47 mouse cellular contexts compared by ENCODE assay signal in the genomic region with DNA sequence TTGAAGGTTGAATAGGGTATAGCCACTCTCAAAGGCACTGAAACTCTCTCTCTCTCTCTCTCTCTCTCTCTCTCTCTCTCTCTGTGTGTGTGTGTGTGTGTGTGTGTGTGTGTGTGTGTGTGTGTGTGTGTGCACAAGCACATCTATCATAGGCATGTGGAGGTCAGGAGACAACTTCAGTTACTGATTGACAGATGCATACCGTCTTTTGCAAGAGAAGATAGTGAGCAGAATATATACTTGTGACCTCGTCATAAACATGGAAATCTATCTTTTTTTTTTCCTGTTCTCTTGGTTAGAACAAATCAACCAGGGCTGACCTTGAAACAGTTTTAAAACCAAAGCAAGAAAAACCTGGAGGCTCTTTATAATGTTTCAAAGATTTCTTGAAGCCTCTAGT. TPM values are rescaled to one million over a fixed set of nuclear protein-coding genes. Genes with fewer than 3 reads are reported as not detected.
"Had no signal": no experiment of that assay in that cellular context is flagged by ENCODE, and none has a peak within 500 bp of the region (broad histone marks: within the 10 kb centered on the region; RNA-seq: fewer than 3 reads in every experiment).

No protein-coding gene starts in this region.

- H3K4me2 ChIP-seq: heart, embryonic 11.5 days; heart, embryonic 12.5 days; heart, embryonic 13.5 days; heart, embryonic 15.5 days; hindbrain, embryonic 12.5 days; hindbrain, embryonic 13.5 days; hindbrain, embryonic 14.5 days; hindbrain, embryonic 15.5 days; kidney, embryonic 15.5 days had no signal

- H3K9me3 ChIP-seq: heart, embryonic 10.5 days; heart, embryonic 12.5 days; heart, embryonic 13.5 days; heart, embryonic 15.5 days; hindbrain, embryonic 10.5 days; hindbrain, embryonic 12.5 days; hindbrain, embryonic 13.5 days; hindbrain, embryonic 15.5 days; kidney, embryonic 15.5 days had no signal

- DNase-seq: heart, postnatal 14 days; heart, postnatal 36 days; heart, postnatal 4 days; kidney, adult 11 months; kidney, adult 18-20 months; kidney, adult 2 months; kidney, adult 8-10 months; kidney, adult 9 months; kidney, postnatal 10 days; kidney, postnatal 14 days; kidney, postnatal 25 days; kidney, postnatal 36 days; kidney, postnatal 4 days; layer of hippocampus, adult 9-11 months; layer of hippocampus, postnatal 36 days had no signal

- H3K27me3 ChIP-seq: heart, embryonic 12.5 days; heart, embryonic 13.5 days; heart, embryonic 15.5 days; hindbrain, embryonic 12.5 days; hindbrain, embryonic 13.5 days; hindbrain, embryonic 15.5 days; kidney, embryonic 15.5 days had no signal

- H3K36me3 ChIP-seq: heart, embryonic 10.5 days; heart, embryonic 12.5 days; heart, embryonic 13.5 days; heart, embryonic 15.5 days; hindbrain, embryonic 10.5 days; hindbrain, embryonic 12.5 days; hindbrain, embryonic 13.5 days; hindbrain, embryonic 15.5 days; kidney, embryonic 15.5 days had no signal

- H3K4me3 ChIP-seq: heart, embryonic 10.5 days; heart, embryonic 12.5 days; heart, embryonic 13.5 days; heart, embryonic 15.5 days; hindbrain, embryonic 10.5 days; hindbrain, embryonic 12.5 days; hindbrain, embryonic 13.5 days; hindbrain, embryonic 15.5 days; kidney, embryonic 15.5 days; layer of hippocampus, adult 2 months; left cerebral cortex, adult 2 months had no signal

- H3K4me1 ChIP-seq: heart, embryonic 10.5 days; heart, embryonic 12.5 days; heart, embryonic 13.5 days; heart, embryonic 15.5 days; hindbrain, embryonic 13.5 days; hindbrain, embryonic 15.5 days; kidney, embryonic 15.5 days had no signal

- H3K27ac ChIP-seq: heart, embryonic 10.5 days; heart, embryonic 13.5 days; heart, embryonic 15.5 days; hindbrain, embryonic 10.5 days; hindbrain, embryonic 12.5 days; hindbrain, embryonic 13.5 days; hindbrain, embryonic 14.5 days; hindbrain, embryonic 15.5 days; hindbrain, postnatal 0 days; kidney, embryonic 15.5 days; kidney, postnatal 0 days; layer of hippocampus, adult 2 months; left cerebral cortex, adult 2 months had no signal

- ATAC-seq: hindbrain, embryonic 16.5 days; hindbrain, postnatal 0 days; inflammation-experienced regulatory T-cells, adult 6 months had no signal

- H3K9ac ChIP-seq: heart, embryonic 12.5 days; heart, embryonic 13.5 days; heart, embryonic 15.5 days; hindbrain, embryonic 12.5 days; hindbrain, embryonic 13.5 days; hindbrain, embryonic 14.5 days; hindbrain, embryonic 15.5 days; kidney, embryonic 15.5 days had no signal

RNA-seq across cellular contexts. Expression of a gene that starts 6.3 kb away (rescaled TPM):
- total RNA-seq: heart, postnatal 25 days; heart, postnatal 36 days; heart, postnatal 4 days; hematopoietic stem cell, adult 5-6 weeks; hindbrain, postnatal 0 days; layer of hippocampus, adult 18-20 months; layer of hippocampus, adult 2 months; layer of hippocampus, adult 8-10 months; layer of hippocampus, postnatal 10 days; layer of hippocampus, postnatal 14 days; layer of hippocampus, postnatal 25 days; layer of hippocampus, postnatal 36 days; left cerebral cortex, adult 18-20 months; left cerebral cortex, adult 2 months; left cerebral cortex, adult 8-10 months had no signal
- polyA plus RNA-seq: heart, embryonic 10.5 days; heart, embryonic 11.5 days; heart, embryonic 12.5 days; heart, embryonic 13.5 days; heart, embryonic 14.5 days; hindbrain, embryonic 10.5 days; hindbrain, embryonic 11.5 days; hindbrain, embryonic 12.5 days; hindbrain, embryonic 13.5 days; hindbrain, embryonic 14.5 days; hindbrain, embryonic 15.5 days; hindbrain, embryonic 16.5 days; hindbrain, postnatal 0 days; inflammation-experienced regulatory T-cells, adult 6 months; intestine, embryonic 14.5 days; kidney, adult 2 months; kidney, embryonic 15.5 days; kidney, embryonic 16.5 days had no signal

RNA-seq across cellular contexts. Expression of a gene that starts 39.8 kb away (rescaled TPM):
- total RNA-seq: heart, adult 8-10 months; heart, postnatal 14 days; heart, postnatal 25 days; heart, postnatal 36 days; heart, postnatal 4 days; hematopoietic stem cell, adult 5-6 weeks; hindbrain, postnatal 0 days; layer of hippocampus, adult 18-20 months; layer of hippocampus, adult 2 months; layer of hippocampus, adult 8-10 months; layer of hippocampus, postnatal 10 days; layer of hippocampus, postnatal 14 days; layer of hippocampus, postnatal 25 days; layer of hippocampus, postnatal 36 days; left cerebral cortex, adult 18-20 months; left cerebral cortex, adult 2 months; left cerebral cortex, adult 8-10 months had no signal
- polyA plus RNA-seq: heart, embryonic 10.5 days; heart, embryonic 11.5 days; heart, embryonic 12.5 days; heart, embryonic 13.5 days; heart, embryonic 14.5 days; heart, embryonic 15.5 days; heart, postnatal 0 days; hindbrain, embryonic 10.5 days; hindbrain, embryonic 11.5 days; hindbrain, embryonic 12.5 days; hindbrain, embryonic 13.5 days; hindbrain, embryonic 14.5 days; hindbrain, embryonic 15.5 days; hindbrain, embryonic 16.5 days; hindbrain, postnatal 0 days; inflammation-experienced regulatory T-cells, adult 6 months; kidney, adult 2 months; kidney, embryonic 16.5 days; kidney, postnatal 0 days had no signal
